ENCODE assay signal across 8 mouse cellular contexts in genomic region chr11:40692511-40693365, GRCm38 (mm10). TPM values are rescaled to one million over a fixed set of nuclear protein-coding genes. Genes with fewer than 3 reads are reported as not detected.
DNase-seq lines count a peak whose midpoint lies in the region; ATAC-seq and TF ChIP-seq lines count a peak whose summit lies in the region.

No protein-coding gene starts in this region.

- DNase-seq in 416B (ENCODE audit: low read depth) (peak; percentile 94), liver (peak; percentile 95)
- DNase-seq in heart, embryonic 10.5 days (ENCODE audit: low spot score) = peak; percentile 96
- DNase-seq in spleen, postnatal 4 days (ENCODE audit: low spot score in 2 of 2) = peak; percentile 92 to 96

- peaks cover 8% of the 10 kb centered on the region for H3K4me1 ChIP-seq in bone marrow, adult 2 months (ENCODE audit: control insufficient read depth, insufficient read depth, low read length)
- H3K4me1 ChIP-seq in embryonic facial prominence, embryonic 15.5 days = peaks cover 25% of the 10 kb centered on the region
- peaks cover 13% of the 10 kb centered on the region for H3K4me1 ChIP-seq in heart, embryonic 10.5 days
- peaks cover 25% of the 10 kb centered on the region for H3K4me1 ChIP-seq in kidney, embryonic 15.5 days

- TF ChIP-seq CTCF in bone marrow, adult 2 months (IDR thresholded peaks at IDR 0.05; ENCODE audit: control insufficient read depth, insufficient read depth, low read length) = no peak

- peak overlapping the region; percentile 92 for H3K27ac ChIP-seq in bone marrow, adult 2 months (ENCODE audit: control insufficient read depth, insufficient read depth, low read depth, low read length, poor library complexity)
- H3K27ac ChIP-seq in embryonic facial prominence, embryonic 15.5 days (replicated peaks) = peak overlapping the region; percentile 97
- peak overlapping the region; percentile 97 for H3K27ac ChIP-seq in heart, embryonic 10.5 days
- H3K27ac ChIP-seq in kidney, embryonic 15.5 days = peak overlapping the region; percentile 98

- no peaks in the 10 kb centered on the region for H3K27me3 ChIP-seq in embryonic facial prominence, embryonic 15.5 days
- H3K27me3 ChIP-seq in heart, embryonic 10.5 days (ENCODE audit: insufficient read depth, poor library complexity, severe bottlenecking) = no peaks in the 10 kb centered on the region
- no peaks in the 10 kb centered on the region for H3K27me3 ChIP-seq in kidney, embryonic 15.5 days

- no peaks in the 10 kb centered on the region for H3K9me3 ChIP-seq in embryonic facial prominence, embryonic 15.5 days (replicated peaks)
- H3K9me3 ChIP-seq in heart, embryonic 10.5 days = no peaks in the 10 kb centered on the region
- H3K9me3 ChIP-seq in kidney, embryonic 15.5 days (replicated peaks) = no peaks in the 10 kb centered on the region

- WGBS in bone marrow, adult 2 months = under 1% methylated on average over 36 of the region's 36 CpGs
- under 1% methylated on average over 36 of the region's 36 CpGs for WGBS in embryonic facial prominence, embryonic 15.5 days
- 1% methylated on average over 36 of the region's 36 CpGs for WGBS in heart, embryonic 10.5 days
- under 1% methylated on average over 34 of the region's 36 CpGs for WGBS in kidney, embryonic 15.5 days

- peak overlapping the region; percentile 81 for H3K4me2 ChIP-seq in embryonic facial prominence, embryonic 15.5 days (replicated peaks)
- H3K4me2 ChIP-seq in kidney, embryonic 15.5 days = peak overlapping the region; percentile 88

- peak; percentile 92 for ATAC-seq in embryonic facial prominence, embryonic 15.5 days (ENCODE audit: insufficient number of reproducible peaks, low FRiP score, low TSS enrichment, low read depth)
- ATAC-seq in kidney, embryonic 15.5 days (replicated peaks; ENCODE audit: low FRiP score) = peak; percentile 96
- ATAC-seq in monocyte, adult 5-6 weeks (replicated peaks; ENCODE audit: insufficient number of reproducible peaks, low FRiP score, low TSS enrichment, poor library complexity, severe bottlenecking) = peak; percentile 90

- H3K9ac ChIP-seq in embryonic facial prominence, embryonic 15.5 days = peak overlapping the region; percentile 71
- peak overlapping the region; percentile 60 for H3K9ac ChIP-seq in kidney, embryonic 15.5 days

- TF ChIP-seq POLR2A in bone marrow, adult 2 months (IDR thresholded peaks at IDR 0.05; ENCODE audit: borderline replicate concordance, control insufficient read depth, low read depth, low read length) = peak; percentile 75

- no peaks in the 10 kb centered on the region for H3K36me3 ChIP-seq in embryonic facial prominence, embryonic 15.5 days
- H3K36me3 ChIP-seq in heart, embryonic 10.5 days = peaks cover 5% of the 10 kb centered on the region; the same call in 1 of the 2 replicates
- H3K36me3 ChIP-seq in kidney, embryonic 15.5 days = no peaks in the 10 kb centered on the region

- peak overlapping the region; percentile 94 for H3K4me3 ChIP-seq in bone marrow, adult 2 months (replicated peaks; ENCODE audit: control insufficient read depth, low read depth, low read length)
- H3K4me3 ChIP-seq in embryonic facial prominence, embryonic 15.5 days (replicated peaks) = peak overlapping the region; percentile 71
- peak overlapping the region; percentile 89 for H3K4me3 ChIP-seq in heart, embryonic 10.5 days
- peak overlapping the region; percentile 68 for H3K4me3 ChIP-seq in kidney, embryonic 15.5 days (replicated peaks)

RNA-seq across cellular contexts. Expression of gene Mat2b, which starts 2.3 kb away (rescaled TPM):
- 28.4 and 34.2 TPM in 2 replicates for polyA plus RNA-seq in bone marrow, adult 2 months (2011; ENCODE audit: insufficient read depth, insufficient read length, low replicate concordance, missing spikeins)
- polyA plus RNA-seq in embryonic facial prominence, embryonic 15.5 days (2015; fragmentation: Nextera tagmentation; extraction: Ambion mirVana) = 96.0 and 107 TPM in 2 replicates
- 103 and 106 TPM in 2 replicates for polyA plus RNA-seq in heart, embryonic 10.5 days (2016; fragmentation: Nextera tagmentation; extraction: Ambion mirVana)
- polyA plus RNA-seq in kidney, embryonic 15.5 days (2015; fragmentation: Nextera tagmentation; extraction: Ambion mirVana) = 106 and 109 TPM in 2 replicates
- total RNA-seq in monocyte, adult 5-6 weeks (2017) = 136 to 161 TPM (median 144 TPM) in 3 replicates

RNA-seq across cellular contexts. Expression of gene Hmmr, which starts 40.5 kb away (rescaled TPM):
- 23.2 and 23.5 TPM in 2 replicates for polyA plus RNA-seq in bone marrow, adult 2 months (2011; ENCODE audit: insufficient read depth, insufficient read length, low replicate concordance, missing spikeins)
- polyA plus RNA-seq in embryonic facial prominence, embryonic 15.5 days (2015; fragmentation: Nextera tagmentation; extraction: Ambion mirVana) = 35.1 and 35.5 TPM in 2 replicates
- 57.1 and 63.0 TPM in 2 replicates for polyA plus RNA-seq in heart, embryonic 10.5 days (2016; fragmentation: Nextera tagmentation; extraction: Ambion mirVana)
- polyA plus RNA-seq in kidney, embryonic 15.5 days (2015; fragmentation: Nextera tagmentation; extraction: Ambion mirVana) = 48.2 and 48.4 TPM in 2 replicates
- total RNA-seq in monocyte, adult 5-6 weeks (2017) = 0.58 to 1.9 TPM in 2 of 3 replicates, not detected in the other

RNA-seq across cellular contexts. Expression of gene Nudcd2, which starts 40.7 kb away (rescaled TPM):
- polyA plus RNA-seq in bone marrow, adult 2 months (2011; ENCODE audit: insufficient read depth, insufficient read length, low replicate concordance, missing spikeins) = 24.6 and 38.7 TPM in 2 replicates
- 118 and 124 TPM in 2 replicates for polyA plus RNA-seq in embryonic facial prominence, embryonic 15.5 days (2015; fragmentation: Nextera tagmentation; extraction: Ambion mirVana)
- polyA plus RNA-seq in heart, embryonic 10.5 days (2016; fragmentation: Nextera tagmentation; extraction: Ambion mirVana) = 152 and 184 TPM in 2 replicates
- polyA plus RNA-seq in kidney, embryonic 15.5 days (2015; fragmentation: Nextera tagmentation; extraction: Ambion mirVana) = 165 and 178 TPM in 2 replicates
- total RNA-seq in monocyte, adult 5-6 weeks (2017) = 16.8 to 31.9 TPM (median 27.7 TPM) in 3 replicates

Comparison
In these comparisons a context has a peak if more than half of its experiments do, and no peak if none do; other contexts are left out.
1. Peak in every context shown above with its lines: DNase-seq, ATAC-seq, H3K4me3 ChIP-seq and H3K27ac ChIP-seq.